Mouse (Mus musculus): ENCODE data around the gene Carmil1. TPM values are rescaled to one million over a fixed set of nuclear protein-coding genes. Genes with fewer than 3 reads are reported as not detected.

Gene Carmil1
- polyA plus RNA-seq, 1 experiment = 4.5 TPM

- no peak for TF ChIP-seq GATA1 (IDR thresholded peaks at IDR 0.05; ENCODE audit: borderline replicate concordance, low read length)
- TF ChIP-seq FLI1 (IDR thresholded peaks at IDR 0.05; ENCODE audit: low read length) = no peak
- Histone ChIP-seq H3K4me3 (replicated peaks) (no peak overlapping the region), H3K27me3 (replicated peaks) (peaks cover 21% of the 10 kb centered on the region), H3K4me1 (peaks cover 53% of the 10 kb centered on the region), H3K36me3 (replicated peaks; ENCODE audit: low read length) (peaks cover 3% of the 10 kb centered on the region), H3K9me3 (0 out of 2 replicates have a peak, but pooled peaks cover 3% of the 10 kb centered on the region)
Observed at GRCm38 (mm10) chr13:24159972-24160371, 120.6 kb downstream of the Carmil1 start.

DNA sequence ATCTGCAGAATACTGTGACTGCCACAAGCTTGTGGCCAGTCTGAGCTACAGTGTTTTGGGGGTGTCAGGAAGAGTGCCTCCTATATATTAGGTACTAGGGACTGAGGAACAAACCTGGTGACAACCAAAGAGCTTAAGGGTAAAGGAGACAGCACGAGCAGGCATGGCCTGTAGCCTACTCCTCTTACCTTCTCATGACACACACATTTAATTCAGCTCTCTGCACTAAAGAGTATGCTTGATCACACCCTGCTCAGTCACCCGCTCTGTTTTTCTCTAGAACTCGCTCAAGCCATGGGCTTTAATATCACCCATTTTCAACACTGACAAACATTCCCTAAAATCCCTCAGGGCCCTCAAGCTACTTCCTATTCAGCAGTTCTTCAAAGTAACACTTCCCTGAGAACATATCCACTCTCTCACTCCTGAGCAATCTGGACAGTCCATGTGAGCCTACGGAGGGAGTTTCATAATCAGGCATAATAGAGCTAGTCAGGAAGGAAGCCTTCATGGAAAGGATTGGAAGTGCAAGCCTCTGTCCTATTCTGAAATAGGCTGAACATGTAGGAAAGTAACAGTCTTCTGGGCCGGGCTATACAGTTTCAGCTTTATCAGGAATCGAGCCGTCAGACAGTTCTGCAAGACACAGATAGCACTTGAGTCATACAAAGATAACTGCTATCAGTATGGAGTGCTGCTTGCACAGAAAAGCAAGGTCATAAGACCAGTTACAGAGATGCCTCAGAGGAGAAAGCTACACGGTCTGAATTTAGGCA, 121.2 kb downstream of the Carmil1 start:
- H3K4me3 ChIP-seq (replicated peaks) = no peak overlapping the region
- H3K27me3 ChIP-seq (replicated peaks) = peaks cover 24% of the 10 kb centered on the region
- no peaks in the 10 kb centered on the region for H3K36me3 ChIP-seq (replicated peaks; ENCODE audit: low read length)
- TF ChIP-seq GATA1 (IDR thresholded peaks at IDR 0.05; ENCODE audit: borderline replicate concordance, low read length) (no peak), FLI1 (IDR thresholded peaks at IDR 0.05; ENCODE audit: low read length) (no peak)
- H3K9me3 ChIP-seq = 0 out of 2 replicates have a peak, but pooled peaks cover 3% of the 10 kb centered on the region
- H3K4me1 ChIP-seq = peaks cover 51% of the 10 kb centered on the region

DNA sequence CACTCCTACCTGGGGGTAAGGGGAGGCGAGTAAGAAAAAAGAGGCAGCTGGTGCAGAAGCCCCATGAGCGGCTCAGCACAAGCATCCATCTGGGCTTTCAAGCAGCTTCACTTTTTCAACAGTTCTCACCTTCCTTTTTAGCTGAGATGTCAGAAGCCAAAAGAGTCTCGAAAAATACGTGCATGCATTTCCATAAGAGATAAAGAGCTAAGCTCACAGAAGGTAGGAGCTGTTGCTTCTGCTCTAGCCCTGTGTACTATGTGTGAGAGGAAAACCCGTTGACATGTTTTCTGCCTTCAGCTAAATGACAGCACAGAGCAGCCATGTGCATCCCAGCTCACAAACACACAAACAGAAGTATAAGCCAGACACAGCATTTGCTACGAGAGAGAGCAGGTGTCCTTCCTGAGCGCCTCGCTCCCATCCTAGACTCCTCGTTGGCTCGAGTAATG, 123.0 kb downstream of the Carmil1 start:
- Histone ChIP-seq H3K9me3 (0 out of 2 replicates have a peak, but pooled peaks cover 2% of the 10 kb centered on the region), H3K4me1 (peaks cover 46% of the 10 kb centered on the region), H3K36me3 (replicated peaks; ENCODE audit: low read length) (no peaks in the 10 kb centered on the region), H3K4me3 (replicated peaks) (no peak overlapping the region), H3K27me3 (replicated peaks) (peaks cover 36% of the 10 kb centered on the region)
- TF ChIP-seq GATA1 (IDR thresholded peaks at IDR 0.05; ENCODE audit: borderline replicate concordance, low read length) (no peak), FLI1 (IDR thresholded peaks at IDR 0.05; ENCODE audit: low read length) (no peak)

DNA sequence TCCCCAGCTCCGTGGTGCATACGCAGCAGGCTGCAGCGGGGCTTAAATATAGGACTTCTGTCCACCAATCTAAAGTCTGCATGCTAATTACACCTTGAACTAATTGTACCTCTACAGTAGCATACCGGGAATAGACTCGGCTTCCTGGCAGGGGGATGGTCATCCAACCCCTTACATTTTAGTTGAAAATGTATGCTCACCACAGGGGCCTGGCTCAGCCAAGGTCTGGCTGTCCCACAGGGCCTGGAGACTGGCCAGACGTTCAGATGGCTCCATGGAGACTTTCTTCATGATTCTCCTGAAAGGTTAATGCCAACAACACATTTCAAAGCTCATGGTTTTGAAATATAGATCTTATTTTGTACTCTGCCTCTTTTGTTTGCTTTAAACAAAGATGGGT, 125.4 kb downstream of the Carmil1 start:
- peaks cover 41% of the 10 kb centered on the region for H3K4me1 ChIP-seq
- H3K9me3 ChIP-seq = no peaks in the 10 kb centered on the region
- H3K4me3 ChIP-seq (replicated peaks) = no peak overlapping the region
- H3K36me3 ChIP-seq (replicated peaks; ENCODE audit: low read length) = no peaks in the 10 kb centered on the region
- H3K27me3 ChIP-seq (replicated peaks) = peaks cover 43% of the 10 kb centered on the region
- TF ChIP-seq GATA1 (IDR thresholded peaks at IDR 0.05; ENCODE audit: borderline replicate concordance, low read length) (no peak), FLI1 (IDR thresholded peaks at IDR 0.05; ENCODE audit: low read length) (no peak)

- Histone ChIP-seq H3K36me3 (replicated peaks; ENCODE audit: low read length) (no peaks in the 10 kb centered on the region), H3K4me3 (replicated peaks) (no peak overlapping the region), H3K27me3 (replicated peaks) (peaks cover 43% of the 10 kb centered on the region), H3K9me3 (no peaks in the 10 kb centered on the region), H3K4me1 (peaks cover 34% of the 10 kb centered on the region)
- no peak for TF ChIP-seq GATA1 (IDR thresholded peaks at IDR 0.05; ENCODE audit: borderline replicate concordance, low read length)
- TF ChIP-seq FLI1 (IDR thresholded peaks at IDR 0.05; ENCODE audit: low read length) = no peak
Observed at GRCm38 (mm10) chr13:24154281-24155061, 126.1 kb downstream of the Carmil1 start.

DNA sequence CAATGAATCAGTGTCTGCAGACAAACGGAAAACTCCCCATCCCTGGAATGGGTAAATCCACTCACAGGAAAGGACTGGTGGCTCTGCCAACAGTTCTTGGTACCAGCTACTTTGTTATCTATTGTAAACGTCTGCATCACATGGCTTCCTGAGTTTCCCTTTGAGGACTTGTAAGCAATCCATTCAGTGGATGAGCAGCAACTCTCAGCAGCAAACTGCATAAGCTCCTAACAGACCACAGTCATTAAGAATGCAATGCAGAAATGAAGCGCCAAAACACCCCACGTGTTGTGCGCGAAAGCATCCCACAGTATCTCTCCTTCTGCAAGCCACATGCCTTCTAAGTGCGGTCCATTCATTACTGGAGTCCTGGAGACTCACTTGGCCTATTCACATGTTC, 128.0 kb downstream of the Carmil1 start:
- H3K4me3 ChIP-seq (replicated peaks) = peak overlapping the region; percentile 23
- no peaks in the 10 kb centered on the region for H3K9me3 ChIP-seq
- TF ChIP-seq GATA1 (IDR thresholded peaks at IDR 0.05; ENCODE audit: borderline replicate concordance, low read length) (no peak), FLI1 (IDR thresholded peaks at IDR 0.05; ENCODE audit: low read length) (no peak)
- H3K36me3 ChIP-seq (replicated peaks; ENCODE audit: low read length) = no peaks in the 10 kb centered on the region
- H3K4me1 ChIP-seq = peaks cover 43% of the 10 kb centered on the region
- H3K27me3 ChIP-seq (replicated peaks) = peaks cover 41% of the 10 kb centered on the region

- Histone ChIP-seq H3K4me1 (peaks cover 49% of the 10 kb centered on the region), H3K9me3 (no peaks in the 10 kb centered on the region), H3K36me3 (replicated peaks; ENCODE audit: low read length) (no peaks in the 10 kb centered on the region), H3K27me3 (replicated peaks) (peaks cover 37% of the 10 kb centered on the region), H3K4me3 (replicated peaks) (no peak overlapping the region)
- no peak for TF ChIP-seq GATA1 (IDR thresholded peaks at IDR 0.05; ENCODE audit: borderline replicate concordance, low read length)
- no peak for TF ChIP-seq FLI1 (IDR thresholded peaks at IDR 0.05; ENCODE audit: low read length)
Observed at GRCm38 (mm10) chr13:24151335-24151734, 129.3 kb downstream of the Carmil1 start.

DNA sequence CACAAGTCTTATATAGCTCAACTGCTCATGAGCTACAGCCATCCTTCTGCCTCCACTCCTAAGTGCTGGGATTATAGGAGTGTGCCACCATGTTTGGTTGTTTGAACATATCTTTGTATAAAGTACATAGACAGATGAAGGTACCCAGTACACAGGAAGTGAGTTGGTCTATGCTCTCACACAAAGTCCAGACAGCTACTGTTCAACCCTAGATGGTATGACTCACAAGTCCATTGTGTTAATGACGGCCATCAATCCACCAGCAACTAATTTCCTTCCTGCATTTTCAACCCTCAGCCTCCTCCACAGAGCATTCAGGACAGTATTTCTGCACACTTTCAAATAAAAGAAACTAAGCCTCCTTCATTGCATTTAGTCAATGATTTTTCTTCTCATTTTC, 132.0 kb downstream of the Carmil1 start:
- H3K27me3 ChIP-seq (replicated peaks) = peaks cover 21% of the 10 kb centered on the region
- H3K36me3 ChIP-seq (replicated peaks; ENCODE audit: low read length) = no peaks in the 10 kb centered on the region
- H3K9me3 ChIP-seq = no peaks in the 10 kb centered on the region
- H3K4me3 ChIP-seq (replicated peaks) = no peak overlapping the region
- H3K4me1 ChIP-seq = peaks cover 55% of the 10 kb centered on the region
- TF ChIP-seq FLI1 (IDR thresholded peaks at IDR 0.05; ENCODE audit: low read length) (no peak), GATA1 (IDR thresholded peaks at IDR 0.05; ENCODE audit: borderline replicate concordance, low read length) (no peak)

DNA sequence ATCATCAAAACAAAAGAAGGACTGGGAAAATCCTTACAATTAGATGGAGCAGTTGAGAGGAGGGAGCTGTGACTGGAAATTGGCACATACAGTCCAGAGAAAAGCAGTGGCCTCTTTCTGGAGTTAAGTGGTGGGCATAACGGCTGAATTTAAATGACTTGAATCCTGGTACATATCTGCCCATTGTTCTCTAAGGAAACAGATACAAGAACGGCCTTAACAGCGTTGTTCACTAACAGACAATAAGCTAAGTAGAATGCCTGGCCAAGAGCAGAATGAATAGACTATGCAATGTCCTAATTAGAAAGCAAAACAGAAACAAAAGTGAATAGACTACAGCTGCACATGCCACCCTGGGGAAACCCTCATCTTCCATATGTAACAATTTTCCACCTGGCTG, 133.6 kb downstream of the Carmil1 start:
- Histone ChIP-seq H3K4me3 (replicated peaks) (no peak overlapping the region), H3K9me3 (no peaks in the 10 kb centered on the region), H3K27me3 (replicated peaks) (peaks cover 18% of the 10 kb centered on the region), H3K36me3 (replicated peaks; ENCODE audit: low read length) (no peaks in the 10 kb centered on the region), H3K4me1 (peaks cover 42% of the 10 kb centered on the region)
- TF ChIP-seq FLI1 (IDR thresholded peaks at IDR 0.05; ENCODE audit: low read length) = no peak
- TF ChIP-seq GATA1 (IDR thresholded peaks at IDR 0.05; ENCODE audit: borderline replicate concordance, low read length) = no peak

DNA sequence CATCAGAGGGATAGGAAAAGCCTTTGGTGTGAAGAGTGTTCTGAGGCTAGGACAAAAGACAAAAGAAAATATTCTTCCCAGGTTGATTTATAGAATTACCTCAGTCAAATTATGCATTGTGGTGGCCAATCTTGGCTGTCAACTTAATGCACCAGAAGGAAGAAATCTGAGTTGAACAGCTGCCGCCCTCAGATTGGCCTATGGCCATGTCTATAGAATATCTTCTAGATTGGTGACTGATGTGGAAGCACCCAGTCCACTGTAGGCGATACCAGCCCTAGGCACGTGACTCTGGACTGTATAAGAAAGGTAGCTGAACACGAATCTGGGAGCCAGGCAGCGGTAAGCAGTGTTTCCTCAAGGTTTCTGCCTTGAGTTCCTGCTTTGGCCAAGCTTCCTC, 134.1 kb downstream of the Carmil1 start:
- peaks cover 17% of the 10 kb centered on the region for H3K27me3 ChIP-seq (replicated peaks)
- TF ChIP-seq FLI1 (IDR thresholded peaks at IDR 0.05; ENCODE audit: low read length) = no peak
- no peak for TF ChIP-seq GATA1 (IDR thresholded peaks at IDR 0.05; ENCODE audit: borderline replicate concordance, low read length)
- peaks cover 40% of the 10 kb centered on the region for H3K4me1 ChIP-seq

More for the DNA sequence above, 134.1 kb downstream of the Carmil1 start:
- no peaks in the 10 kb centered on the region for H3K36me3 ChIP-seq (replicated peaks; ENCODE audit: low read length)
- H3K9me3 ChIP-seq = no peaks in the 10 kb centered on the region
- H3K4me3 ChIP-seq (replicated peaks) = no peak overlapping the region
